Mouse (Mus musculus) heart, postnatal 0 days (tissue): ENCODE results near the gene 1110008P14Rik. TPM values are rescaled to one million over a fixed set of nuclear protein-coding genes. Genes with fewer than 3 reads are reported as not detected.

Experiments
- ATAC-seq: fragments of 200-750 bp; cut with Nextera tagmentation; 2 replicates; pipeline ENCODE4 v1.8.0; 2017; ENCODE audit warnings: low read depth, moderate number of reproducible peaks, moderate library complexity; ENCODE audit not compliant: insufficient read depth
- DNase-seq: peaks from one replicate; pipeline ENCODE4 v3.0.0-alpha.2; 2016; ENCODE audit warnings: low spot score
- H3K27ac ChIP-seq: fragments of 300-500 bp; sonication (generic); 2 replicates; pipeline ENCODE4 v1.5.1; 2014; ENCODE audit warnings: low read depth, mild to moderate bottlenecking
- H3K27me3 ChIP-seq: fragments of 300-500 bp; sonication (generic); 2 replicates; pipeline ENCODE4 v1.6.1; 2014; ENCODE audit warnings: low read length, mixed read lengths; ENCODE audit not compliant: control insufficient read depth, insufficient read depth
- H3K36me3 ChIP-seq: fragments of 300-500 bp; sonication (generic); replicated peaks from 2 replicates; pipeline ENCODE4 v1.6.1; 2014; ENCODE audit warnings: low read length, mixed read lengths; ENCODE audit not compliant: control insufficient read depth, insufficient read depth
- H3K4me1 ChIP-seq: fragments of 300-500 bp; sonication (generic); 2 replicates; pipeline ENCODE4 v1.6.1; 2014; ENCODE audit warnings: antibody characterized with exemption; ENCODE audit not compliant: control insufficient read depth, insufficient read depth
- H3K4me2 ChIP-seq: fragments of 300-500 bp; sonication (generic); 2 replicates; pipeline ENCODE4 v1.6.1; 2014; ENCODE audit warnings: low read depth, mild to moderate bottlenecking, low read length, moderate library complexity
- H3K4me3 ChIP-seq: fragments of 300-500 bp; sonication (generic); 2 replicates; pipeline ENCODE4 v1.5.1; 2014; ENCODE audit warnings: low read depth, low read length
- H3K9ac ChIP-seq: fragments of 300-500 bp; sonication (generic); replicated peaks from 2 replicates; pipeline ENCODE4 v1.6.1; 2014; ENCODE audit warnings: low read depth, low read length, mixed read lengths
- H3K9me3 ChIP-seq: fragments of 300-500 bp; sonication (generic); replicated peaks from 2 replicates; pipeline ENCODE4 v1.6.1; 2016; ENCODE audit warnings: low read length; ENCODE audit not compliant: control insufficient read depth
- CTCF ChIP-seq: IDR thresholded peaks from 2 replicates; pipeline ENCODE4 v1.5.1; 2016; ENCODE audit warnings: antibody characterized with exemption, control low read depth, low read depth
- EP300 ChIP-seq: IDR thresholded peaks from 2 replicates; pipeline ENCODE4 v1.6.1; 2016; ENCODE audit warnings: antibody characterized with exemption, low read depth
- WGBS: fragments of 180-500 bp; shearing (Covaris S2); extraction: QIAGEN DNeasy Blood & Tissue Kit; methylation state at CpG from one replicate; pipeline ENCODE4 v1.1.7; 2014; 5-methylcytosine and 5-hydroxymethylcytosine counted together
- polyA plus RNA-seq: library from polyadenylated mRNA; unstranded; fragments of >200 nt; fragmentation: Nextera tagmentation; extraction: Ambion mirVana; gene quantifications from 2 replicates; pipeline ENCODE4 v1.2.1, GENCODE M21; 2015
- total RNA-seq: library from RNA; depleted of rRNA; stranded (reverse); fragments of >200 nt; gene quantifications from 2 replicates; pipeline ENCODE4 v1.2.3, GENCODE M21; 2014; ENCODE audit warnings: low replicate concordance

Gene 1110008P14Rik
- total and polyA plus RNA-seq, 2 experiments from 2014 or later, result 77.0 to 195 TPM

- Histone ChIP-seq H3K4me2 (no peak overlapping the region), H3K4me3 (no peak overlapping the region), H3K27ac (no peak overlapping the region), H3K36me3 (no peaks in the 10 kb centered on the region), H3K9me3 (no peaks in the 10 kb centered on the region), H3K4me1 (no peaks in the 10 kb centered on the region), H3K27me3 (0 out of 2 replicates have a peak, but pooled peaks cover 2% of the 10 kb centered on the region), H3K9ac (no peak overlapping the region)
- TF ChIP-seq CTCF (no peak), EP300 (no peak)
- WGBS, result 78% methylated on average over 4 of the region's 4 CpGs
- ATAC-seq, result no peak
- no peak for DNase-seq
Observed at GRCm38 (mm10) chr2:32341634-32341939, 40.2 kb downstream of the 1110008P14Rik start.

GRCm38 (mm10) chr2:32340836-32341633, 40.7 kb downstream of the 1110008P14Rik start:
- WGBS, result 75% methylated on average over 13 of the region's 13 CpGs
- no peak overlapping the region for H3K9ac ChIP-seq
- TF ChIP-seq CTCF (no peak), EP300 (no peak)
- H3K27ac ChIP-seq, result no peak overlapping the region
- H3K27me3 ChIP-seq, result peaks cover 4% of the 10 kb centered on the region; the same call in 1 of the 2 replicates
- no peaks in the 10 kb centered on the region for H3K36me3 ChIP-seq
- DNase-seq (no peak), ATAC-seq (no peak)
- no peaks in the 10 kb centered on the region for H3K9me3 ChIP-seq
- H3K4me2 ChIP-seq, result no peak overlapping the region
- H3K4me1 ChIP-seq, result no peaks in the 10 kb centered on the region
- no peak overlapping the region for H3K4me3 ChIP-seq

GRCm38 (mm10) chr2:32339912-32340642, 41.7 kb downstream of the 1110008P14Rik start:
- no peak overlapping the region for H3K9ac ChIP-seq
- H3K36me3 ChIP-seq, result no peaks in the 10 kb centered on the region
- H3K4me3 ChIP-seq, result no peak overlapping the region
- no peak for DNase-seq
- no peaks in the 10 kb centered on the region for H3K9me3 ChIP-seq
- no peak for ATAC-seq
- H3K4me1 ChIP-seq, result no peaks in the 10 kb centered on the region
- H3K4me2 ChIP-seq, result no peak overlapping the region
- H3K27ac ChIP-seq, result no peak overlapping the region
- no peak for TF ChIP-seq CTCF
- TF ChIP-seq EP300, result no peak
- H3K27me3 ChIP-seq, result peaks cover 10% of the 10 kb centered on the region; the same call in 1 of the 2 replicates
- WGBS, result 43% methylated on average over 26 of the region's 26 CpGs

- no peak overlapping the region for H3K9ac ChIP-seq
- no peaks in the 10 kb centered on the region for H3K36me3 ChIP-seq
- H3K4me1 ChIP-seq, result no peaks in the 10 kb centered on the region
- TF ChIP-seq EP300 (no peak), CTCF (no peak)
- DNase-seq (no peak), ATAC-seq (0 out of 2 replicates have a peak, but pooled peaks have one; percentile 17)
- no peak overlapping the region for H3K27ac ChIP-seq
- peaks cover 30% of the 10 kb centered on the region for H3K27me3 ChIP-seq
- H3K9me3 ChIP-seq, result no peaks in the 10 kb centered on the region
- no peak overlapping the region for H3K4me2 ChIP-seq
- WGBS, result 43% methylated on average over 15 of the region's 15 CpGs
- H3K4me3 ChIP-seq, result no peak overlapping the region
Observed at GRCm38 (mm10) chr2:32335888-32336287, 45.9 kb downstream of the 1110008P14Rik start.

GRCm38 (mm10) chr2:32332159-32332558, 49.6 kb downstream of the 1110008P14Rik start:
- Histone ChIP-seq H3K4me2 (no peak overlapping the region), H3K9me3 (no peaks in the 10 kb centered on the region), H3K36me3 (no peaks in the 10 kb centered on the region), H3K27ac (no peak overlapping the region), H3K9ac (no peak overlapping the region), H3K4me3 (no peak overlapping the region), H3K4me1 (no peaks in the 10 kb centered on the region), H3K27me3 (peaks cover 30% of the 10 kb centered on the region)
- ATAC-seq (no peak), DNase-seq (no peak)
- no peak for TF ChIP-seq EP300
- TF ChIP-seq CTCF, result no peak
- 77% methylated on average over 5 of the region's 5 CpGs for WGBS
